Mouse (Mus musculus) layer of hippocampus, adult 11-12 months (tissue): ENCODE measurements at regions not wholly inside any gene's neighbourhood (a gene's known extent, or its start where the extent isn't known, plus 50 kb on each side); places are given as distances from the start of the nearest gene placed in this dataset.
"Not testable (repeated sequence)": the region's sequence is repeated elsewhere in the genome, so short reads cannot be mapped to it uniquely, and the experiment has no call there.

Experiments used
- DNase-seq: peaks from one replicate; pipeline ENCODE4 v3.0.0; 2022; ENCODE audit warnings: low spot score

DNA sequence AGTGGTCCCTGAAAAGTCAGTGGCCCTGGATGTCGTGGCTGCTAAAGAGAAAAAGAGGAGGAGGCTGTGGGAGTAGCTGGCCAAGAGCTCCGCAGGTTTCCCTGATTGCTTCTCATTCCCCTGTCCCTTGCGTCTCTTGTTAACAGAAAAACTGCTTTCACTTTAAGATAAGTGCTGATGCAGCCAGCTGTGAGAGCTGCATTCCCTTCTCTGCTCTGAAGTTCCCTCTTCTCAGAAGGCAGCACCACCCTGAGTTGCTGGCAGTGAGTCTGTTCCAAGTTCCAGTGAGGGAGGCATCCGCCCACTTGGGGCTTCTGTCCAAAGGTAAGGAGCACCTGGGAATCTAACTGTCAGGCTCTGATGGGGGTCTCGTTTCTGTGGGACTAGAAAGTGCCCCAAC is 63.5 kb downstream of the Olfr693 start:
- DNase-seq: peak; percentile 3

DNA sequence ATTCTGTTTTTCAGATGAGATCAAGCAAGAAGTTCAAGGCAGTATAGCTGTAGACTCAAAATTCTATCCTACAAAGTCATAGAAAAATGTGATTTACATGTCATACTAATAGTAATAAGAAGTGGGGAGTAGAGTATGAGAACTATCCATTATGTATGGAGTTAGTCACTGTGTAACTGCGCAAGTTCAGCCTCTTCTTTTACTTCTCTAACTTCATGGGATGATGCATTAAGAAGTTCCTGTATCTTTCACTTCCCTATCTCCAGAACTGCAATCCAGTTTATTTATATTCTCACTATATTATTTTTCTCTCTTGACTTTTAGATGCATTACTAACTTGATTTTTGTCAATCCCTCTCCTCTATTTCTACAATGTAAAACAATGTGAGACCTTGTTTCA is 67.7 kb downstream of the Olfr693 start:
- no peak for DNase-seq

DNA sequence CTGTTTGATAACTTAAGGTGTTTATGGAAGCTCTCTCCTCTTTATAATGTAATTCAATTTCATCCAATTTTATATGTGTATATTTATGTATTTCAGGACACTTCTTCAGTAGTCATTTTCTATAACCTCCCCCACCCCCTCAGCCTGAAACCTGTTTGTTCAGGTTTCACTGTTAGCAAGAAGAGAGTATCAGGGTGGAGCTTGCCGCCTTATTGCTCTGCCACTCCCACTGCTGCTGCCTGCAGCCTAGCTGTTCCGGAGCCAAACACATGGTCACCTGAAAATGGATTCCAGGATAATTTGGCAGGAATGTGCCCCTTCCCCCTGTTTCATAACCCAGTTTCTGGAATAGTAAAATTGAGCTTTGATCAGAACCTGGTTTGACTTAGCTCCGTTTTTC is 100.0 kb downstream of the Olfr693 start:
- no peak for DNase-seq

DNA sequence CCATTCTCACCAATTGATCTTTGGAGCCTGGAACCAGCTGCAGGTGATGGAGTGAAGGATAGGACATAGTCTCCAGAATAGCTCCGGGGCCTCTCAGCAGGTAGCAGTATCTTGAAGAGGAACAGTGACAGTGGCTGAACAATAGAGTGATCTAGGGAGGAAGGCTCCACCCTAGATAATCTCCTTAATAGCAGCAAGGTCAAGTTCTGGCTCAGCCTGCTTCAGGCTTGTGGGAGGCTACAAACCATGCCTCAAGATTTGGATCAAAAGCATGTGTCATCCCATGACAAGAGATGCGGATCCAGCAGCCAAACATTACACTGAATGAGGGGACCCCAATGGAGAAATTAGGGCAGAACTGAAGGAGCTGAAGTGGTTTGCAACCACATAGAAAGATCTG is 112.1 kb downstream of the Olfr693 start:
- DNase-seq: not testable (repeated sequence)

DNA sequence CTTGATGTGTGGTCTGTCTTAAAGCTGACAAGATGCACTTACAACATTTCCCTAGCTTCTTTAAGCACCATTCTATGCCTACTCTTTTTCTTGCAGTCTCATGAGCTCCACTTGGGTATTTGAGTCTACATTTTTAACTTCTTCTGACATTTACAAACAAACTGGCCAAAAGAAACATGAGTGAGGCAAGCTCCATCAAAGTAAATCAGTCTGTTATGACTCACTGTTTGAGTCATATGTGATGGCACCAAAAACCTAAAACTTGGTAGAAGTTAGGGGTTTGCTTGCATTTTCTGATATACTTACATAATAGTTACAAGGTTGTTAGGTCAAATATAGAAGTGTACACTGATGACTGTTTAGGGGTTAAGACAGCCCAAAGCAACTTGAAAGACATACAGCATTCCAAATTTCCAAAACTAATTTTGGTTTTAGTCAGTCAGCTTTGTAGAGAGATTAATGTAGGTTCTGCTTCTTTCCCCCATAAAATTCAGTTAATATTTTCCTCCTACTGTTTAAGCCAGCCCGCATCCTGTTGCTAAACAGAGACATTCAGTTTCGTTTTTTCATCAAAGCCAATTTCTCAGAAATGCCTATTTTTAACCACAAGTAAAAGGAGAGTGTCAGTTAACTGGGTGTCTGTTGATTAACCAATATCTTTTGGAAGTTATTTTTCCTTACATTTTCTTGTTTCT is 129.4 kb downstream of the Olfr693 start:
- DNase-seq: no peak

DNA sequence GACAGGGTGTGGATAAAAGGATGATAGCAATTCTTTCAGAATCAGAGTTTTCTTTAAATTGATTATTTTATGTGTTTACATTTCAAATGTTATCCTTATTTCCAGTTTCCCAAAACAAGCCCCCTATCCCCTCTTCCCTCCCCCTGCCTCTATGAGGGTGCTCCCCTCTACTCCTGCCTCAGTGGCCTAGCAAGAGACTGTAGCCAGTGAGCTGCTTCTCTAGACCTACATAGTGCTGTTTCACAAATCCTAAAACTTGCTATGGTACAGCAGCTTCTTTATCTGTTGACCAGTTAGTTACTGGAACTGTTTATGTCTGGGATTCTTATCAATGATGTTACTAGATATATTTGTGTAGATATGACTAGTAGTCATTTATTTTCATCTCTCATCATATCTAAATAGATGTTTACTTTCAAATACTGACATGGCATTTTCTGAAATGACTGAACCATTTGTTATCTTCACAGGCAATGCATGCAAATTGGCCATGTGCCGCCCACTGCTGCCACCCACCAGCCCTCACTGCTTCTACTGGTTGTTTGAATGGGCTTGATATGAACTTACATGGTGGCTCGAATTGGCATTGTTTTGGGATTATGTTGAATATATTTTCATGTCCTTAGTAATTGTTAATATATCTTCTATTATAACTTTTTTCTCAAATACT is 150.8 kb downstream of the Olfr693 start:
- not testable (repeated sequence) for DNase-seq

DNA sequence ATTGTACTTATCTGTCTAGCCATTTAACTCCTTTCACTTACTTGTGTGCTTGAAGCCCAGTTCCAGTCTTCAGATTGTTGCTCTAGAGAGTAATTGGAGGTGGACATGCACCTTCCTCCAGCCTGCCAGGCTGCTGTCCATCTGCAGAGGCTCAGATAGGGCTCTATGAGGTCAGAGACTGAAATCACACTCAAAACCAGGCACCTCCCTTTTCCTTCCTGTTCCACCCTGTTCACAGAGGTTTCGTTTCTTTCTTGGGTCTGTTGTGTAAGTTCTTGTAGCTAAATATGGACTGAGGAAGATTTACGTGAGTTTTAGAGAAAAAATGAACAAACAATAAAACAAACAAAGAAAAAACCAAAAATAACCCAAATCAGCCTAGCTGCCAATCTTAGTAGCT is 151.4 kb downstream of the Olfr693 start:
- DNase-seq: peak; percentile 6

DNA sequence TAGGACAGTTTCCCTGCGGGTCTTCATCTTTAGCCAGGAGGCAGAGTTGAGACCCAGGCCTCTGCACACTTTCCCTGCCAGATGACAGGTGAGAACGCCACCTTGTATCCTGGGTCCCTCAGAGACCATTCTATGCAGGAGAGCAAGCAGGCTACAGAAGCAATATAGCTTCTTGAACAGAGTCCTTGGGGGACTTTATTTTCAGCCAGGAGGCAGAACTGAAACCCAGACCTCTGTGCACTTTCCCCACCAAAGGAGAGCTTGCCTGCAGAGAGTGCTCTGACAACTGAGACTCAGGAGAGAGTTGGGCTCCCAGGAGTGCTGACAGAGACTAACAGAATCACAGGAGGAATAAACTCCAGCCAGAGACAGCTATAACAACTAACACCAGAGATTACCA is 185.5 kb downstream of the Olfr693 start:
- no peak for DNase-seq
